Mouse (Mus musculus) macrophage (primary cell): ENCODE data around the gene Akr1c19. TPM values are rescaled to one million over a fixed set of nuclear protein-coding genes. Genes with fewer than 3 reads are reported as not detected.

ENCODE experiments used
- polyA plus RNA-seq: library from polyadenylated mRNA; stranded (reverse); fragments of 250-400 nt; gene quantifications from 3 replicates; pipeline ENCODE4 v1.2.4, GENCODE M21; 2018; ENCODE audit warnings: inconsistent platforms

Akr1c19 gene
- polyA plus RNA-seq, 1 experiment from 2014 or later: not detected

Other genes starting within 250 kb of the Akr1c19 start
- gene Akr1c14, start 179.7 kb upstream of the Akr1c19 start, polyA plus RNA-seq: not detected in 3 replicates
- gene Akr1c18, start 78.0 kb upstream of the Akr1c19 start, polyA plus RNA-seq: not detected in 3 replicates
- gene Akr1c13, start 37.5 kb upstream of the Akr1c19 start, polyA plus RNA-seq: 48.2 to 101 TPM (median 53.9 TPM) in 3 replicates
- gene Akr1c12, start 50.7 kb downstream of the Akr1c19 start, polyA plus RNA-seq: 3.7 to 12.6 TPM (median 6.8 TPM) in 3 replicates
- not detected in 3 replicates for gene Akr1c6, start 205.6 kb downstream of the Akr1c19 start, polyA plus RNA-seq